Mouse (Mus musculus) hindbrain, embryonic 16.5 days (tissue): ENCODE data around the gene Vps36. TPM values are rescaled to one million over a fixed set of nuclear protein-coding genes. Genes with fewer than 3 reads are reported as not detected.

ENCODE experiments used
- ATAC-seq: fragments of 200-750 bp; cut with Nextera tagmentation; 2 replicates; pipeline ENCODE4 v1.8.0; 2017; ENCODE audit warnings: moderate TSS enrichment, moderate library complexity
- H3K27ac ChIP-seq: fragments of 300-500 bp; sonication (generic); 2 replicates; pipeline ENCODE4 v1.5.1; 2014; ENCODE audit warnings: low read depth, mild to moderate bottlenecking, control low read depth, low read length, moderate library complexity
- H3K27me3 ChIP-seq: fragments of 300-500 bp; sonication (generic); replicated peaks from 2 replicates; pipeline ENCODE4 v1.6.1; 2014; ENCODE audit warnings: low read length; ENCODE audit not compliant: control insufficient read depth, insufficient read depth
- H3K36me3 ChIP-seq: fragments of 300-500 bp; sonication (generic); 2 replicates; pipeline ENCODE4 v1.6.1; 2014; ENCODE audit warnings: mild to moderate bottlenecking, low read length, moderate library complexity, mixed read lengths; ENCODE audit not compliant: control insufficient read depth, insufficient read depth
- H3K4me1 ChIP-seq: fragments of 300-500 bp; sonication (generic); 2 replicates; pipeline ENCODE4 v1.6.1; 2014; ENCODE audit warnings: low read depth, low read length; ENCODE audit not compliant: control insufficient read depth, insufficient read depth
- H3K4me2 ChIP-seq: fragments of 300-500 bp; sonication (generic); 2 replicates; pipeline ENCODE4 v1.6.1; 2014; ENCODE audit warnings: mild to moderate bottlenecking, low read length, control low read depth, moderate library complexity
- H3K4me3 ChIP-seq: fragments of 300-500 bp; sonication (generic); 2 replicates; pipeline ENCODE4 v1.5.1; 2014; ENCODE audit warnings: mild to moderate bottlenecking, low read length, control low read depth, moderate library complexity
- H3K9ac ChIP-seq: fragments of 300-500 bp; sonication (generic); 2 replicates; pipeline ENCODE4 v1.6.1; 2014; ENCODE audit warnings: low read depth, mild to moderate bottlenecking, control low read depth, low read length, moderate library complexity
- H3K9me3 ChIP-seq: fragments of 300-500 bp; sonication (generic); 2 replicates; pipeline ENCODE4 v1.6.1; 2014; ENCODE audit warnings: mild to moderate bottlenecking, low read length, moderate library complexity; ENCODE audit not compliant: control insufficient read depth
- WGBS: fragments of 180-500 bp; shearing (Covaris S2); extraction: QIAGEN DNeasy Blood & Tissue Kit; methylation state at CpG from one replicate; pipeline ENCODE4 v1.1.7; 2014; 5-methylcytosine and 5-hydroxymethylcytosine counted together
- polyA plus RNA-seq: library from polyadenylated mRNA; unstranded; fragments of >200 nt; fragmentation: Nextera tagmentation; extraction: Ambion mirVana; gene quantifications from 2 replicates; pipeline ENCODE4 v1.2.1, GENCODE M21; 2015

Gene Vps36
- polyA plus RNA-seq, 1 experiment from 2014 or later: 41.4 TPM

- no peak for ATAC-seq
- Histone ChIP-seq H3K9ac (no peak overlapping the region), H3K4me3 (no peak overlapping the region), H3K36me3 (peaks cover 14% of the 10 kb centered on the region), H3K4me1 (peaks cover 6% of the 10 kb centered on the region), H3K9me3 (no peaks in the 10 kb centered on the region), H3K4me2 (no peak overlapping the region), H3K27ac (no peak overlapping the region), H3K27me3 (no peaks in the 10 kb centered on the region)
- 89% methylated on average over 6 of the region's 6 CpGs for WGBS
Observed at GRCm38 (mm10) chr8:22197914-22198313, 5.3 kb downstream of the Vps36 start.

DNA sequence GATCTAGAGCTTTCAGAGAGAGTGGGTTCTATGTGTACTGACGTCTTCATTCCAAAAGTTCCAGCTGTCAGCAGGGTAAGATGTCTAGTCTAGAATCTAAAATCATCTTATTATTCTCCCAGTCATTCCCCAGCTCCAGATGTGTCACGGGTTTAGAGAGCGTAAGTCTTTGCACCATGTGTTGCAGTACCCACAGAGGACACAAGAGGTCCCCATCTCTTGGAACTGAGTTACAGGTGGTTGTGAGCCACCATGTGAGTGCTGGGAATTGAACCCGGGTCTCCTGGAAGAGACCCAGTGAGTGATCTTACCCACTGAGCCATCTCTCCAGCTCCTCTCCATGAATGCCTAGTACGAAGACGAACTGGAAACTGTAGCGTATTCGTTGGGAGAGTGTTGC lies 6.9 kb downstream of the Vps36 start:
- no peaks in the 10 kb centered on the region for H3K9me3 ChIP-seq
- H3K27me3 ChIP-seq: no peaks in the 10 kb centered on the region
- H3K4me2 ChIP-seq: no peak overlapping the region
- no peak overlapping the region for H3K9ac ChIP-seq
- peaks cover under 1% of the 10 kb centered on the region for H3K4me1 ChIP-seq
- peaks cover 14% of the 10 kb centered on the region for H3K36me3 ChIP-seq
- ATAC-seq: no peak
- no peak overlapping the region for H3K27ac ChIP-seq
- WGBS: 96% methylated on average over 8 of the region's 8 CpGs
- no peak overlapping the region for H3K4me3 ChIP-seq

GRCm38 (mm10) chr8:22207535-22207934 lies 14.9 kb downstream of the Vps36 start:
- Histone ChIP-seq H3K9ac (no peak overlapping the region), H3K4me2 (no peak overlapping the region), H3K4me3 (no peak overlapping the region), H3K4me1 (no peaks in the 10 kb centered on the region), H3K36me3 (peaks cover 26% of the 10 kb centered on the region), H3K27me3 (no peaks in the 10 kb centered on the region), H3K27ac (no peak overlapping the region), H3K9me3 (no peaks in the 10 kb centered on the region)
- no peak for ATAC-seq
- 84% methylated on average over 4 of the region's 4 CpGs for WGBS

GRCm38 (mm10) chr8:22209012-22209411 lies 16.4 kb downstream of the Vps36 start:
- WGBS: 73% methylated on average over 5 of the region's 5 CpGs
- Histone ChIP-seq H3K36me3 (peaks cover 34% of the 10 kb centered on the region), H3K9ac (no peak overlapping the region), H3K9me3 (no peaks in the 10 kb centered on the region), H3K27ac (no peak overlapping the region), H3K4me3 (no peak overlapping the region), H3K4me2 (no peak overlapping the region), H3K27me3 (no peaks in the 10 kb centered on the region), H3K4me1 (no peaks in the 10 kb centered on the region)
- ATAC-seq: no peak

DNA sequence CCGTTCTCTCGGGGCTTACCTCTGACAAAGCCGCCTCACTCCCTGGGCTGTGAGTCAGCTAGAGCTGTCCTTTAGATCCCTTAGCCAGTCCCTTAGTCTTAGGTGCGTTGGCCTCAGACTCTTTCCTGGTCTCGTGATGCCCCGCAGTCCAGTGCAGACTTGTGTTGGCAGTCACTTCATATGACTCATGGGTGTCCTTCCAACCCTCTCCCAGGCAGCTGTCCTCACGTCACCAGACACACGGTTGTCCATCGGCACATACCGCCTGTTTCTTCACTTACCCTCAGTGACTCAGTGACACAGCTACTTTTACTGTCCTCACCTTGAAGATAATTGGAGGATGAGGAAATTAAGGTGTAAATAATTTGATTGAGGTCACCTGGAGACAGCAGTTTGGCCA lies 22.2 kb downstream of the Vps36 start:
- no peak overlapping the region for H3K4me2 ChIP-seq
- no peaks in the 10 kb centered on the region for H3K9me3 ChIP-seq
- WGBS: 96% methylated on average over 10 of the region's 10 CpGs
- no peak for ATAC-seq
- H3K4me1 ChIP-seq: no peaks in the 10 kb centered on the region
- H3K27ac ChIP-seq: no peak overlapping the region
- no peak overlapping the region for H3K4me3 ChIP-seq
- H3K27me3 ChIP-seq: no peaks in the 10 kb centered on the region
- H3K9ac ChIP-seq: no peak overlapping the region
- H3K36me3 ChIP-seq: peaks cover 57% of the 10 kb centered on the region

GRCm38 (mm10) chr8:22226361-22226760 lies 33.8 kb downstream of the Vps36 start:
- WGBS: 71% methylated on average over 8 of the region's 8 CpGs
- Histone ChIP-seq H3K9me3 (no peaks in the 10 kb centered on the region), H3K4me2 (no peak overlapping the region), H3K36me3 (no peaks in the 10 kb centered on the region), H3K9ac (no peak overlapping the region), H3K27me3 (peaks cover 4% of the 10 kb centered on the region), H3K4me1 (no peaks in the 10 kb centered on the region), H3K27ac (no peak overlapping the region), H3K4me3 (no peak overlapping the region)
- no peak for ATAC-seq

- peak; percentile 77 for ATAC-seq
- Histone ChIP-seq H3K4me3 (peak within 1 kb of the TSS; percentile 54), H3K9me3 (no peaks in the 10 kb centered on the region), H3K36me3 (no peaks in the 10 kb centered on the region), H3K27ac (no peak within 1 kb of the TSS), H3K27me3 (peaks cover 4% of the 10 kb centered on the region), H3K4me2 (peak within 1 kb of the TSS; percentile 96), H3K9ac (peak within 1 kb of the TSS; percentile 62), H3K4me1 (no peaks in the 10 kb centered on the region)
- WGBS: under 1% methylated on average over 33 of the region's 39 CpGs
Observed at GRCm38 (mm10) chr8:22227061-22227877, 34.7 kb downstream of the Vps36 start, which contains the start of gene Thsd1. TSS of gene Thsd1 (plus strand) at chr8:22227313.

DNA sequence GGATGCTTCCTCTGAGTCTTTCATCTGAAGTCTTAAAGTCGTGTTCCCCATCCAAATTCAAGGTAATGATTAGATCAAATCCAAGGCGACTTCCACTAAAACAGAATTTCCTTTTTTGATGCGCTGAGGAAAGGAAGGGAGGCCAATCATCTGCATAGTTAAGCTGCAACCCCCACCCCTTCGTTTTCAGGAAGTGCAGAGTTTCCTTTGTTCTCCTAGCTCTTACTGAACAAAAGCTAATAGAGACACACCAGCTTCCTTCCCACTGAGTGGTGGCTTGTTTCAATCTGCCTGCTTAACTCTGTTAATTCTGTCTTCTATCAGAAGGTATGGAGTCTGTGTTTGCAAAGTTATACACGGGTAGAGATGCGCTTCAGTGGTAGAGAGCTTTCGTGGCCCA lies 36.0 kb downstream of the Vps36 start:
- Histone ChIP-seq H3K9ac (no peak overlapping the region), H3K4me1 (no peaks in the 10 kb centered on the region), H3K9me3 (no peaks in the 10 kb centered on the region), H3K4me3 (no peak overlapping the region; the same call in 1 of the 2 replicates), H3K4me2 (no peak overlapping the region), H3K27ac (no peak overlapping the region), H3K36me3 (no peaks in the 10 kb centered on the region), H3K27me3 (peaks cover 4% of the 10 kb centered on the region)
- ATAC-seq: no peak
- WGBS: 34% methylated on average over 7 of the region's 7 CpGs

GRCm38 (mm10) chr8:22242986-22243385 lies 50.4 kb downstream of the Vps36 start:
- Histone ChIP-seq H3K4me3 (no peak overlapping the region), H3K4me2 (no peak overlapping the region), H3K27ac (no peak overlapping the region), H3K36me3 (no peaks in the 10 kb centered on the region), H3K27me3 (no peaks in the 10 kb centered on the region), H3K4me1 (no peaks in the 10 kb centered on the region), H3K9ac (no peak overlapping the region), H3K9me3 (no peaks in the 10 kb centered on the region)
- ATAC-seq: no peak
- 91% methylated on average over 9 of the region's 9 CpGs for WGBS
